Mouse (Mus musculus): ENCODE data around the gene Pkd1l2. TPM values are rescaled to one million over a fixed set of nuclear protein-coding genes. Genes with fewer than 3 reads are reported as not detected.

Gene Pkd1l2
- polyA plus RNA-seq, 1 experiment from 2014 or later: 0.48 TPM

DNA sequence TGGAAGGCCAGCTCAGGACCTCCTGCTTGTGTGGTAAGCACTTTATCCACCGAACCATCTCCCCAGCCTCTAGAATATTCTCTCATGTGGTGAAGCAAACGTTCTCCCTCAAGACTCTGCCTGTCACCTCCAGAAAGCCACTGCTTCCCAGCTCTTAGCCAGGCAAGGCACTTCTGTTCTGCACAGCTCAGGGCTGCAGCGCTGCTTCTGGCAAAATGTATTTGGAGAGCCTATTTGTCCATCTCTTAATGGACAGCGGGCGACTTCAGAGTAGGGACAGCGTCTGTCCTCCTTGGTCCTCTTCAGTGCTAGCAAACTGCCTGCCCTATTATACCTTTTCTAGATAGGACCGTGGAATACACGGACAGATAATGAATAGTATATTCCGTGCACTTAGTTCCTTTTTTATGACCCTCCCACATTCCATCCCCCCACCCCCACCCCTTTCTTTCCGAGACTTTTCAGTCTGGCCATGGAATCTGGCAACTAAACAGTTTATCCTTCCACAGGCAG lies 14.9 kb upstream of the Pkd1l2 start:
- no peak overlapping the region for H3K9ac ChIP-seq (ENCODE audit: low read length)
- H3K4me3 ChIP-seq (replicated peaks; ENCODE audit: low read length): no peak overlapping the region
- H3K4me1 ChIP-seq (ENCODE audit: control insufficient read depth, insufficient read depth, low read length): peaks cover 4% of the 10 kb centered on the region; the same call in 1 of the 2 replicates
- no peak for ATAC-seq (ENCODE audit: insufficient read depth, low FRiP score)
- H3K36me3 ChIP-seq (ENCODE audit: control insufficient read depth, insufficient read depth, low read length): no peaks in the 10 kb centered on the region
- 43% methylated on average over 10 of the region's 10 CpGs for WGBS
- peaks cover 7% of the 10 kb centered on the region; the same call in 1 of the 2 replicates for H3K9me3 ChIP-seq (replicated peaks; ENCODE audit: control insufficient read depth, low read length)
- no peaks in the 10 kb centered on the region for H3K27me3 ChIP-seq (ENCODE audit: control insufficient read depth, insufficient read depth, low read length)
- H3K4me2 ChIP-seq (ENCODE audit: low read depth, low read length): peak overlapping the region; percentile 20
- peak overlapping the region; percentile 50; the same call in 1 of the 2 replicates for H3K27ac ChIP-seq (ENCODE audit: low read length)

DNA sequence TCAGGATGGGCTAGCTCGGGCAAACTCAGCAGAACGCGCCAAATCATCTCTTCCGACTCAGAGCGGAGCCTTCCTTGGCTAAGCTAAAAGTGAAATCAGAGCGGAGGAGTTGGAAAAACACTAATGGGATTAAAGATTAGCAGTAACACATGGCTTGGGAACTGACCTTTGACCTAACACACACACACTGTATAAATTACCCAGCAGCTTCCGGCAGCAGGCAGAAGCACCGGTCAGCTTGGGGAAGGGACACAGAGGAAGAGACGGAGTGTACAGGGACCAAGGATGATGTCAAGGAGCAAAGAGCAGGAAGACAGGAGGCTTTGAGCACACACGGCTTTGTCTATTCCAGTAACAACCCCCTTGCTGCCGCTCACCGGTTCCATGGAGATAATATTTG lies 13.4 kb upstream of the Pkd1l2 start, which contains the start of gene Bco1:
Gene Bco1, plus strand, starts transcription at position 208 of the 400 bp plus-strand sequence.
- Histone ChIP-seq H3K4me3 (replicated peaks; ENCODE audit: low read length) (no peak within 1 kb of the TSS), H3K9me3 (replicated peaks; ENCODE audit: control insufficient read depth, low read length) (peaks cover 7% of the 10 kb centered on the region; the same call in 1 of the 2 replicates), H3K9ac (ENCODE audit: low read length) (no peak within 1 kb of the TSS), H3K27me3 (ENCODE audit: control insufficient read depth, insufficient read depth, low read length) (no peaks in the 10 kb centered on the region), H3K4me1 (ENCODE audit: control insufficient read depth, insufficient read depth, low read length) (peaks cover 4% of the 10 kb centered on the region; the same call in 1 of the 2 replicates), H3K36me3 (ENCODE audit: control insufficient read depth, insufficient read depth, low read length) (no peaks in the 10 kb centered on the region), H3K4me2 (ENCODE audit: low read depth, low read length) (no peak within 1 kb of the TSS), H3K27ac (ENCODE audit: low read length) (no peak within 1 kb of the TSS)
- ATAC-seq (ENCODE audit: insufficient read depth, low FRiP score): no peak
- WGBS: 48% methylated on average over 12 of the region's 12 CpGs

DNA sequence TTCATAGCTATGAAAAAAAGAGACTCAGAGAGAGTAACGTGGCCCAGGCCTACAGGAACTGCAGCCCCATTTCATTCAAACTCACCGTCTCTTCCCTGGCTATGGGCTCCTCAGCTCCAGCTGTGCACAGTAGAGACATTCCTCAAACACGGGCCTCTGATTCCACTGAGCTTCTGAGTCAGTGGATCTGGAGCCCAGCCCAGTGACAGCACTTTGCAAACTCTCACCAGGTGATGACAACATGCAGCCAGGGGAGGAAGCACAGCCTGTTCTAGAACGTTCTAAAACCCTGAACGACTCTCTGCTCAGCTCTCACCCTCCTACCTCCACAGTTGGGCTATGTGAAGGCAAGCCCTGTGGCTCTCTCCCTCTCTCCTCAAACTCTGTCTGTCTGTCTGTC lies 11.8 kb upstream of the Pkd1l2 start:
- Histone ChIP-seq H3K9ac (ENCODE audit: low read length) (no peak overlapping the region), H3K27ac (ENCODE audit: low read length) (no peak overlapping the region), H3K36me3 (ENCODE audit: control insufficient read depth, insufficient read depth, low read length) (no peaks in the 10 kb centered on the region), H3K27me3 (ENCODE audit: control insufficient read depth, insufficient read depth, low read length) (no peaks in the 10 kb centered on the region), H3K4me1 (ENCODE audit: control insufficient read depth, insufficient read depth, low read length) (peaks cover 4% of the 10 kb centered on the region; the same call in 1 of the 2 replicates), H3K9me3 (replicated peaks; ENCODE audit: control insufficient read depth, low read length) (no peaks in the 10 kb centered on the region), H3K4me3 (replicated peaks; ENCODE audit: low read length) (no peak overlapping the region), H3K4me2 (ENCODE audit: low read depth, low read length) (no peak overlapping the region)
- WGBS: 40% methylated on average over 5 of the region's 5 CpGs
- ATAC-seq (ENCODE audit: insufficient read depth, low FRiP score): no peak

DNA sequence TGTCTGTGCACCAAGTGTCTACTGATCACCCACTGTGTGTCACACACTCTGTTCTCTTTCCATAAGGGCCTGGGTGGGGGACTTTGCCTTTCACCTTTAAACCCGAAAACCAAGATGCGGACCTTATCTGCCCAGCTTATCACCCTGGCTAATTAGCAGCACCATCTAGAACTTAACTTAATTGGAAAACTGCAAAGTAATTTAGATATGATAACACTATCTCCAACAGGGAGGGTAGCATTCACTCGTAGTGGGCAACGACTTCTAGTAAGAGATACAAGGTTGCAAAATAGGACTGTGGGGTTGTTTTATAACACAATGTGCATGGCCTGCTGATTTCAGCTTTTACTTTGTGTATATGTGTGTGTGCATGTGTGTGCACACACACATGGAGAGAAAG lies 7.6 kb upstream of the Pkd1l2 start:
- Histone ChIP-seq H3K4me3 (replicated peaks; ENCODE audit: low read length) (no peak overlapping the region), H3K27ac (ENCODE audit: low read length) (no peak overlapping the region), H3K9me3 (replicated peaks; ENCODE audit: control insufficient read depth, low read length) (no peaks in the 10 kb centered on the region), H3K4me1 (ENCODE audit: control insufficient read depth, insufficient read depth, low read length) (no peaks in the 10 kb centered on the region), H3K9ac (ENCODE audit: low read length) (no peak overlapping the region), H3K4me2 (ENCODE audit: low read depth, low read length) (no peak overlapping the region), H3K36me3 (ENCODE audit: control insufficient read depth, insufficient read depth, low read length) (no peaks in the 10 kb centered on the region), H3K27me3 (ENCODE audit: control insufficient read depth, insufficient read depth, low read length) (no peaks in the 10 kb centered on the region)
- ATAC-seq (ENCODE audit: insufficient read depth, low FRiP score): no peak
- WGBS: 80% methylated on average over 4 of the region's 4 CpGs

DNA sequence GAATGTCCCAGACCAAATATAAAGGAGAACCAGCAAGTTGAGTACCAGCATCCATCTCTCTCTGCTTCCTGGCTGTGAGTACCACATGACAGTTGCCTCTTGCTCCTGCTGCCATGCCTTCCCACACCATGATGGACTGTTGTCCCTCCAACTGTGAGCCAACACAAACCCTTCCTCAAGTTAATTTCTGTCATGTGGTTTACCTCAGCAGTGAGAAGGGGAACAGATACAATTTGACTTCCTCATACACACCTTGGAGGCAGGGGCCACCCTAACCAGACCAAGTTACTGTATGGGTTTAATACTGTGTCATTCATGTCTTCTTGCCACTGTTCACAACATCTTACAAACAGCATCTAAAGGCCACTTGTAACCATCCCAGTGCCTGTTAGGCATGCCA lies 4.8 kb upstream of the Pkd1l2 start:
- Histone ChIP-seq H3K9me3 (replicated peaks; ENCODE audit: control insufficient read depth, low read length) (no peaks in the 10 kb centered on the region), H3K27me3 (ENCODE audit: control insufficient read depth, insufficient read depth, low read length) (no peaks in the 10 kb centered on the region), H3K4me1 (ENCODE audit: control insufficient read depth, insufficient read depth, low read length) (no peaks in the 10 kb centered on the region), H3K9ac (ENCODE audit: low read length) (no peak overlapping the region), H3K27ac (ENCODE audit: low read length) (no peak overlapping the region), H3K4me3 (replicated peaks; ENCODE audit: low read length) (no peak overlapping the region), H3K4me2 (ENCODE audit: low read depth, low read length) (no peak overlapping the region), H3K36me3 (ENCODE audit: control insufficient read depth, insufficient read depth, low read length) (no peaks in the 10 kb centered on the region)
- ATAC-seq (ENCODE audit: insufficient read depth, low FRiP score): no peak

DNA sequence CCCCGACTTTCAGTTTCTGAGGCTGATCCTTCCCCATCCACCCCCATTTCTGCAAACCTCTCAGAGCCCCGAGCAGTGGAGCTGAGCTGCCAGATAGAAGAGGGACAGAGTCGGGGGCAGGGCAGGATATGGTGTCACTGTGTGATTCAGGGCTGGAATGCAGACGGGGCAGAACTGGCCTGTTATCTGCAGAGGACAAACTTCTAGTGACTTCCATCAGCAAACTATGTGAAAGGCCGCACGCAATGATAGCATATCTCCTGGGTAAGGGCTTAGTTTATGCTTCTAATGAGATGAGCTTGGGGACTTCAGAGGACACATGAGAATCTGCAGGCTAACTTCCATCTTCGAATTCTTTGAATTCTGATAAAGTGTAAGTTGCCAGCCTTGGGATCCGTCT lies 3.3 kb upstream of the Pkd1l2 start:
- 42% methylated on average over 8 of the region's 8 CpGs for whole genome bisulfite sequencing
- Histone ChIP-seq H3K27me3 (ENCODE audit: control insufficient read depth, insufficient read depth, low read length) (no peaks in the 10 kb centered on the region), H3K9me3 (replicated peaks; ENCODE audit: control insufficient read depth, low read length) (no peaks in the 10 kb centered on the region), H3K4me3 (replicated peaks; ENCODE audit: low read length) (no peak overlapping the region), H3K9ac (ENCODE audit: low read length) (no peak overlapping the region), H3K27ac (ENCODE audit: low read length) (no peak overlapping the region), H3K4me1 (ENCODE audit: control insufficient read depth, insufficient read depth, low read length) (no peaks in the 10 kb centered on the region), H3K4me2 (ENCODE audit: low read depth, low read length) (no peak overlapping the region), H3K36me3 (ENCODE audit: control insufficient read depth, insufficient read depth, low read length) (no peaks in the 10 kb centered on the region)
- no peak for ATAC-seq (ENCODE audit: insufficient read depth, low FRiP score)

DNA sequence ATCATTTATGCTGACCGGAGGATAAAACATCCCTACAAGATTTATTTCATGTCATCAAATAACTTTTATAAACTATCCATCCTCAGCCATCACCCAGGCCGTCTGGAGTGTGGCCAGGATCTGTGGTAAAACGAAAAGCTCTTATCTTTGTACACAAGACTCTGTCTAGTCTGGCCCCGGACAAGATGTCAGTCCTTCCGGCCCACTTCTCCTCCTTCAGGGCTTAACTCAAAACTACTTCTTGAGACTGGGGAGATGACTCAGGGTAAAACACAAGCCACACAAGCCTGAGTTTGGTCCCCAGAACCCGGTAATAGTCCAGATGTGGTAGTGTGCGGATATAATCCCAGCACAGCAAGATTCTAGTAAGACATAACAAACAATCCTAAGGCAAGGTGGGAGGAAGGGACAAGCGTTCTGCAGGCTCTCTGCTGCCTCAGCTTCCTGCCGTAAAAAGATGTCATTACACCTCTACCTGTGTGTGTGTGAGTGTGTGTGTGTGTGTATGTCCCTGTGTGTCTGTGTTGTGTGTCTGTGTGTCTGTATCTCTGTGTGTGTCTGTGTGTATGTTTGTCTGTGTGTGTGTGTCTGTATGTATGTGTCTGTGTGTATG lies 804 bp upstream of the Pkd1l2 start:
- Histone ChIP-seq H3K4me1 (ENCODE audit: control insufficient read depth, insufficient read depth, low read length) (no peaks in the 10 kb centered on the region), H3K27ac (ENCODE audit: low read length) (no peak overlapping the region), H3K9ac (ENCODE audit: low read length) (no peak overlapping the region), H3K36me3 (ENCODE audit: control insufficient read depth, insufficient read depth, low read length) (no peaks in the 10 kb centered on the region), H3K4me3 (replicated peaks; ENCODE audit: low read length) (no peak overlapping the region), H3K9me3 (replicated peaks; ENCODE audit: control insufficient read depth, low read length) (no peaks in the 10 kb centered on the region), H3K27me3 (ENCODE audit: control insufficient read depth, insufficient read depth, low read length) (no peaks in the 10 kb centered on the region), H3K4me2 (ENCODE audit: low read depth, low read length) (no peak overlapping the region)
- WGBS: 43% methylated on average over 9 of the region's 9 CpGs
- no peak for ATAC-seq (ENCODE audit: insufficient read depth, low FRiP score)

DNA sequence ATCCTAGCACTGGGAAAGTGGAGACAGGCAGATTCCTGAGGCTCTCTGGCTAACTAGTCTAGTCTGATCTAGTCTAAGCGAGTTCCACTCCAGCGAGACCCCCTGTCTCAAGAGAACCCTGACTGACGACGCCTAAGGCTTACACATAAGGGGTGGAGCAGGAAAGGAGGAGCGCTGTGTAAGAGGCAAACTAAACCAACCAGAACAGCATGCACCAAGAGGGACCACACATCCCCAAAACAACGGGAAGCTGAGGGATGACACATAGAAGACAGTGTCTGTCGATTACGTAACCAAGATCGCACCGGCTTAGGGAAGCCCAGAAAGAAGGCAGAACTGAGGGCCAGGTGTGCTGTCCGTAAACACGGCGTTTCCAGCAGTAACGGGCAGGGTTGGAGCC lies 2.6 kb downstream of the Pkd1l2 start:
- no peak overlapping the region for H3K9ac ChIP-seq (ENCODE audit: low read length)
- H3K4me1 ChIP-seq (ENCODE audit: control insufficient read depth, insufficient read depth, low read length): no peaks in the 10 kb centered on the region
- 80% methylated on average over 14 of the region's 14 CpGs for WGBS
- H3K27me3 ChIP-seq (ENCODE audit: control insufficient read depth, insufficient read depth, low read length): no peaks in the 10 kb centered on the region
- H3K36me3 ChIP-seq (ENCODE audit: control insufficient read depth, insufficient read depth, low read length): no peaks in the 10 kb centered on the region
- H3K27ac ChIP-seq (ENCODE audit: low read length): no peak overlapping the region
- H3K4me2 ChIP-seq (ENCODE audit: low read depth, low read length): no peak overlapping the region
- no peak for ATAC-seq (ENCODE audit: insufficient read depth, low FRiP score)
- no peaks in the 10 kb centered on the region for H3K9me3 ChIP-seq (replicated peaks; ENCODE audit: control insufficient read depth, low read length)
- no peak overlapping the region for H3K4me3 ChIP-seq (replicated peaks; ENCODE audit: low read length)

DNA sequence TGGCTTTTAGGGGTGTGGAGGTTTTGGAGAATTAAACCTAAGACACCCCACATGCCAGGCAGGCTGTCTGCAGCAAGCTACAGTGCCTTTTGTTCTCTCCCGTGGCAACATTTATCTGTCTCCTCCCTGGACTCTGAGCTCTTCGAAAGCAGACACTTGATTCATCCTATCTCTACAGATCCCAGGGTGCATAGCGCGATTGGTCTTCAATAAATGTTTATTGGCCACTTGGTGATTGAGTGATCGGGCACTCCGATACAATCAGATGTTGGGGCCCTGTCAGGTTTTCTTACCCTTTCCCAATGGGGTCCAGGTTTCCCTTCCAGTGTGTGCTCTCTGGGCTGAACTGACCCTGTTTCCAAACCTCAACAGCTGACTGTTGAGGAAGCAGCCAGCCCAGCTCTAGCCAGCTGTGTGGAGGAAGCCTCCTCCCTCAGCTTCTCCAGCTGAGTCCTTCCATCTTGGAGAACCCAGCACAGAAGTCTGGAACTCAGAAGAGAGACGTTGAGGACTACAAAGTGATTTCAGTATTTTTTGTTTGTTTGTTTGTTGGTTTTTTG lies 3.8 kb downstream of the Pkd1l2 start:
- no peaks in the 10 kb centered on the region for H3K36me3 ChIP-seq (ENCODE audit: control insufficient read depth, insufficient read depth, low read length)
- H3K9me3 ChIP-seq (replicated peaks; ENCODE audit: control insufficient read depth, low read length): no peaks in the 10 kb centered on the region
- 77% methylated on average over 7 of the region's 7 CpGs for WGBS
- no peak overlapping the region for H3K27ac ChIP-seq (ENCODE audit: low read length)
- no peaks in the 10 kb centered on the region for H3K4me1 ChIP-seq (ENCODE audit: control insufficient read depth, insufficient read depth, low read length)
- no peaks in the 10 kb centered on the region for H3K27me3 ChIP-seq (ENCODE audit: control insufficient read depth, insufficient read depth, low read length)
- ATAC-seq (ENCODE audit: insufficient read depth, low FRiP score): no peak
- no peak overlapping the region for H3K4me3 ChIP-seq (replicated peaks; ENCODE audit: low read length)
- H3K9ac ChIP-seq (ENCODE audit: low read length): no peak overlapping the region
- no peak overlapping the region for H3K4me2 ChIP-seq (ENCODE audit: low read depth, low read length)
